Mouse (Mus musculus): Measurements from ENCODE around the gene Dab2ip. TPM values are rescaled to one million over a fixed set of nuclear protein-coding genes. Genes with fewer than 3 reads are reported as not detected.
A peak's percentile ranks its signal among the peaks of the same experiment; 100 is the strongest.

Gene Dab2ip
- polyA plus RNA-seq, 1 experiment from 2014 or later = 57.8 TPM

DNA sequence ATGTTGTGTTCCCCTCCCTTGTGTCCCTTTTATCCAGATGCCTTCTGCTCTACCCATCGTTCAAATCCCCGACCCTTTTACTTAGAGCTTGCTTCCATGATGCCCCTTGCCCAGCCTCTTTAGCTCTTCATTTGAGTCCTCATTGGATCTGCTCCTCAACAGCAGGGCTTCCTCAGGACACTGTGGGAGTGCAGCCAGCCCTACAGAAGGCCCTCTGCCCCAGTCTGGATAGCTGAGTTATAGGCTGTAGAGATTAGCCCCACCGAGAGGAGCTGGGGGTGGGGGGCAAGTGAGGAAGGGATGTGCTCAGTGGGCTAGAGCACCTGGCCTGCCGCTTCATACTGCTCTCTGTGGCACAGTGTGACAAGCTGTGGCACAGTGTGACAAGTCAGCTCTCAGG, 120.4 kb downstream of the Dab2ip start:
- peaks cover 97% of the 10 kb centered on the region for H3K4me1 ChIP-seq
- no peak for ATAC-seq (ENCODE audit: insufficient number of reproducible peaks, low FRiP score, low TSS enrichment, low read depth)
- no peaks in the 10 kb centered on the region for H3K27me3 ChIP-seq
- H3K9me3 ChIP-seq = no peaks in the 10 kb centered on the region
- no peak overlapping the region for H3K4me2 ChIP-seq
- H3K9ac ChIP-seq = no peak overlapping the region
- no peak overlapping the region for H3K4me3 ChIP-seq
- 44% methylated on average over 4 of the region's 4 CpGs for WGBS
- H3K27ac ChIP-seq = no peak overlapping the region
- H3K36me3 ChIP-seq = no peaks in the 10 kb centered on the region

DNA sequence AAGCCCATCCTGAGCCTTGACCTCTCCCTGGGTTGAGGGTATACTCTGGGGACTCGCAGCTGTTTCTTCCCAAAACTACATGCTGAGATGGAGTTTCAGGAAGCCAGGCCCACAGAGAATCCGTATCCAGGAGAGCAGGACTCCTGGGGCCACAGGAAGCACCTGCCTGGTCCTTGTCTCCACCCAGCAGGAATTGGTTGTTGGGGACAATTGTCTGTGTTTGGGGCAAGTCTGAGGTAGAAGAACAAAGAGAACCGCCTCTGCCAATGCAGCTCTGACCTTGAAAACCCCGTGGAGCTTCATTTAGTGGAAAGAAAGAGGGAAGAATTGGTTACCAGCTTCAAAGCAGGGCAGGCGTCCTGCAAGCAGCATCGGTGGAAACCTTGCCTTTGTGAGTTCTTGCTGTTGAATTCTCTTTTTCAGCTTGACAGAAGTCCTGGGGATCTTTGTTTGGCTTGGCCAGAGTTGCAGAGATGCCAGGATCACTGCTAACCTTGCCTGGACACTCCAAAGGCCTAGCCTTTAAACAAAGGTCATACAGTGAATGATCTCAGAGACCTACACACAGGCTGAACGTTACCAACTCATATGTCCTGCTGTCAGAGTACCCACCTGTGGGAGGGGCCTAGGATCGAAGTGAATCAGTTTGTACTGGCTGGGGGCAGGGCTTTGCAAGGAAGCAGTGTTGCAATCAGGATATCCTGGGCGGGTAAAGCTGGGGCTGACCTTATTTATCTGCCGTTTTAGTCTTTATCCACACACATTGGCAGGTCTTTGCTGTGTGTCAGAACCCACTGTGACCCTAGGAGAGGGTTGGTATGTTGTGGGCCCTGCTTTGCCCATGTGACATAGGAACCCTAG, 122.0 kb downstream of the Dab2ip start:
- 33% methylated on average over 10 of the region's 10 CpGs for whole genome bisulfite sequencing
- ATAC-seq (ENCODE audit: insufficient number of reproducible peaks, low FRiP score, low TSS enrichment, low read depth) = no peak
- Histone ChIP-seq H3K27me3 (no peaks in the 10 kb centered on the region), H3K4me1 (peaks cover 95% of the 10 kb centered on the region), H3K27ac (peak overlapping the region; percentile 23; the same call in 1 of the 2 replicates), H3K4me2 (no peak overlapping the region), H3K36me3 (no peaks in the 10 kb centered on the region), H3K9ac (no peak overlapping the region), H3K9me3 (no peaks in the 10 kb centered on the region), H3K4me3 (no peak overlapping the region)

DNA sequence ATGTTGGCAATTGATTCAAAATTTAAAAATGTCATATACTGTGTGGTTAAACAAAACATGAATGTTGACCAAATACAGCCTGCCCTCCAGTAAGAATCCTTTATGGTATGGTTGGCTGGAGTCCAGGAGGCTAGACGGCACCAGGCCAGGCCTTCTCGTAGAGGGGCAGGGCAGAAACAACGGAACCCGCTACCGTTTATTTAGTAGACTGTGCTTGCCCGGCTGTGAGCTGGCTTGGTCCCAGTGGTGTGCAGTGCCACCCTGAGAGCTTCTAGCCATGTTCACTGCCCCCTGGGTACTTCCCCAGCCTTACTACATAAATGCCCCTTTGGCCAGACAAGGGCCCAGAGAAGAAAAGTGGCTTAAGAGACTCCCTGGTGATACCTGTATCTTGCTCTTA, 122.8 kb downstream of the Dab2ip start:
- H3K4me2 ChIP-seq = no peak overlapping the region
- 10% methylated on average over 6 of the region's 6 CpGs for WGBS

GRCm38 (mm10) chr2:35684005-35684404, 125.9 kb downstream of the Dab2ip start:
- no peaks in the 10 kb centered on the region for H3K36me3 ChIP-seq
- H3K4me1 ChIP-seq = peaks cover 94% of the 10 kb centered on the region
- no peak overlapping the region for H3K4me3 ChIP-seq
- H3K27me3 ChIP-seq = no peaks in the 10 kb centered on the region
- no peaks in the 10 kb centered on the region for H3K9me3 ChIP-seq
- WGBS = 36% methylated on average over 3 of the region's 3 CpGs
- no peak overlapping the region for H3K9ac ChIP-seq
- ATAC-seq (ENCODE audit: insufficient number of reproducible peaks, low FRiP score, low TSS enrichment, low read depth) = no peak
- H3K4me2 ChIP-seq = no peak overlapping the region
- H3K27ac ChIP-seq = no peak overlapping the region

More for the DNA sequence above, 122.8 kb downstream of the Dab2ip start:
- Histone ChIP-seq H3K36me3 (no peaks in the 10 kb centered on the region), H3K9ac (no peak overlapping the region), H3K9me3 (no peaks in the 10 kb centered on the region), H3K4me3 (no peak overlapping the region), H3K27me3 (no peaks in the 10 kb centered on the region), H3K27ac (peak overlapping the region; percentile 12; the same call in 1 of the 2 replicates), H3K4me1 (peaks cover 95% of the 10 kb centered on the region)
- no peak for ATAC-seq (ENCODE audit: insufficient number of reproducible peaks, low FRiP score, low TSS enrichment, low read depth)

GRCm38 (mm10) chr2:35684735-35685312, 126.8 kb downstream of the Dab2ip start:
- Histone ChIP-seq H3K9me3 (no peaks in the 10 kb centered on the region), H3K4me1 (peaks cover 94% of the 10 kb centered on the region), H3K4me2 (no peak overlapping the region), H3K4me3 (no peak overlapping the region), H3K36me3 (no peaks in the 10 kb centered on the region), H3K9ac (no peak overlapping the region), H3K27me3 (no peaks in the 10 kb centered on the region), H3K27ac (no peak overlapping the region)
- WGBS = 47% methylated on average over 9 of the region's 9 CpGs
- ATAC-seq (ENCODE audit: insufficient number of reproducible peaks, low FRiP score, low TSS enrichment, low read depth) = no peak

DNA sequence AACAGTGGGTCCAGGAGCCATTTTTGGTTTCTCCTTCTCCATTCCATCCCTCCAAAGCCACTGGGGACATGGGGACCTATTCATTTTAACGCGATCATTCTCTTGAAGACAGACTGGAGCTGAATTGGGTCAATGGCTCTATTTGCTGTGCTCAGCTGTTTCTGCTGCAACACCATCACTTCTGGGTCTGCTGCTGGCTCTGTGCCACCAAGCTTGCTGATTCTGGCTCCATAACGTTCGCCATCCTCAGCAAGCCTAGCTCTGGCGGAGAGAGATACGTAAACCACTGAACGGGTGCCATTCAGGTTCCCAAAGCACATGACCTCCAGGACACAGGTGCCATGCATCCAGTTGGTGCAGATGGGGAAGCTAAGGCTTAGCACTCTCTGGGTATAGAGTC, 128.0 kb downstream of the Dab2ip start:
- no peak for ATAC-seq (ENCODE audit: insufficient number of reproducible peaks, low FRiP score, low TSS enrichment, low read depth)
- 71% methylated on average over 7 of the region's 7 CpGs for WGBS
- Histone ChIP-seq H3K4me2 (no peak overlapping the region), H3K27ac (no peak overlapping the region), H3K4me3 (no peak overlapping the region), H3K27me3 (no peaks in the 10 kb centered on the region), H3K36me3 (no peaks in the 10 kb centered on the region), H3K4me1 (peaks cover 94% of the 10 kb centered on the region), H3K9ac (no peak overlapping the region), H3K9me3 (no peaks in the 10 kb centered on the region)

GRCm38 (mm10) chr2:35687557-35688070, 129.5 kb downstream of the Dab2ip start:
- H3K9me3 ChIP-seq = no peaks in the 10 kb centered on the region
- H3K36me3 ChIP-seq = no peaks in the 10 kb centered on the region
- no peak for ATAC-seq (ENCODE audit: insufficient number of reproducible peaks, low FRiP score, low TSS enrichment, low read depth)
- peaks cover 97% of the 10 kb centered on the region for H3K4me1 ChIP-seq
- no peak overlapping the region for H3K4me2 ChIP-seq
- H3K27ac ChIP-seq = peak overlapping the region; percentile 63
- no peak overlapping the region for H3K9ac ChIP-seq
- 54% methylated on average over 5 of the region's 5 CpGs for WGBS
- H3K4me3 ChIP-seq = no peak overlapping the region
- H3K27me3 ChIP-seq = no peaks in the 10 kb centered on the region

- peak overlapping the region; percentile 63 for H3K27ac ChIP-seq
- no peak overlapping the region for H3K4me3 ChIP-seq
- H3K9me3 ChIP-seq = no peaks in the 10 kb centered on the region
- no peak overlapping the region for H3K9ac ChIP-seq
- 51% methylated on average over 4 of the region's 4 CpGs for WGBS
- H3K4me2 ChIP-seq = no peak overlapping the region
- H3K4me1 ChIP-seq = peaks cover 97% of the 10 kb centered on the region
- no peaks in the 10 kb centered on the region for H3K36me3 ChIP-seq
- ATAC-seq (ENCODE audit: insufficient number of reproducible peaks, low FRiP score, low TSS enrichment, low read depth) = no peak
- H3K27me3 ChIP-seq = no peaks in the 10 kb centered on the region
These were observed 130.1 kb downstream of the Dab2ip start for GRCm38 (mm10) chr2:35688121-35688520.

- H3K4me3 ChIP-seq = no peak overlapping the region
These were observed 130.5 kb downstream of the Dab2ip start for GRCm38 (mm10) chr2:35688581-35688980.

DNA sequence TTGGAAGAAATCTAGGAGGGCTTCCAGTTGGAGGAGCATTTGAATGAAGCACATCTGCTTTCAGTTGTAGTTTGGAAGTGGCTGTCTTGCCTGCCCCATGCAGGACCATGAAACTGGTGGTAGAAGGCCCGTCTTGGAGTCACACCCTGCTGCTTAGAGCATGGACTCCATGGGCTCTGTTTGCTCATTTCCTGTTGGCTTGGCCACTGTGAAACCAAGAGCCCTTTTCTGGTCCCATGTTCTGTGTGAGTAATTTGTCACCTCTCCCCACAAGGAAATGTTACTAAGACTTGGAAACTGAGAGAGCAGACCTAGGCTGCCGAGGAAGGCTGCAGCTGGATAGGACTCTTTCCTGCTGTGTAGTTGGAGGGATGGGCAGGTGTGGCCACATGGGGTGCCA, 131.8 kb downstream of the Dab2ip start:
- H3K4me2 ChIP-seq = no peak overlapping the region
- H3K4me3 ChIP-seq = no peak overlapping the region
- peak overlapping the region; percentile 69 for H3K27ac ChIP-seq
- no peak for ATAC-seq (ENCODE audit: insufficient number of reproducible peaks, low FRiP score, low TSS enrichment, low read depth)
- 45% methylated on average over 2 of the region's 2 CpGs for WGBS
- H3K9me3 ChIP-seq = no peaks in the 10 kb centered on the region
- H3K36me3 ChIP-seq = no peaks in the 10 kb centered on the region
- no peaks in the 10 kb centered on the region for H3K27me3 ChIP-seq
- H3K4me1 ChIP-seq = peaks cover 97% of the 10 kb centered on the region
- H3K9ac ChIP-seq = no peak overlapping the region

More at GRCm38 (mm10) chr2:35688581-35688980, 130.5 kb downstream of the Dab2ip start:
- WGBS = 91% methylated on average over 5 of the region's 5 CpGs
- H3K4me2 ChIP-seq = no peak overlapping the region
- H3K4me1 ChIP-seq = peaks cover 96% of the 10 kb centered on the region
- no peak overlapping the region for H3K9ac ChIP-seq
- no peak for ATAC-seq (ENCODE audit: insufficient number of reproducible peaks, low FRiP score, low TSS enrichment, low read depth)
- no peaks in the 10 kb centered on the region for H3K36me3 ChIP-seq
- H3K27me3 ChIP-seq = no peaks in the 10 kb centered on the region
- no peaks in the 10 kb centered on the region for H3K9me3 ChIP-seq
- H3K27ac ChIP-seq = no peak overlapping the region

DNA sequence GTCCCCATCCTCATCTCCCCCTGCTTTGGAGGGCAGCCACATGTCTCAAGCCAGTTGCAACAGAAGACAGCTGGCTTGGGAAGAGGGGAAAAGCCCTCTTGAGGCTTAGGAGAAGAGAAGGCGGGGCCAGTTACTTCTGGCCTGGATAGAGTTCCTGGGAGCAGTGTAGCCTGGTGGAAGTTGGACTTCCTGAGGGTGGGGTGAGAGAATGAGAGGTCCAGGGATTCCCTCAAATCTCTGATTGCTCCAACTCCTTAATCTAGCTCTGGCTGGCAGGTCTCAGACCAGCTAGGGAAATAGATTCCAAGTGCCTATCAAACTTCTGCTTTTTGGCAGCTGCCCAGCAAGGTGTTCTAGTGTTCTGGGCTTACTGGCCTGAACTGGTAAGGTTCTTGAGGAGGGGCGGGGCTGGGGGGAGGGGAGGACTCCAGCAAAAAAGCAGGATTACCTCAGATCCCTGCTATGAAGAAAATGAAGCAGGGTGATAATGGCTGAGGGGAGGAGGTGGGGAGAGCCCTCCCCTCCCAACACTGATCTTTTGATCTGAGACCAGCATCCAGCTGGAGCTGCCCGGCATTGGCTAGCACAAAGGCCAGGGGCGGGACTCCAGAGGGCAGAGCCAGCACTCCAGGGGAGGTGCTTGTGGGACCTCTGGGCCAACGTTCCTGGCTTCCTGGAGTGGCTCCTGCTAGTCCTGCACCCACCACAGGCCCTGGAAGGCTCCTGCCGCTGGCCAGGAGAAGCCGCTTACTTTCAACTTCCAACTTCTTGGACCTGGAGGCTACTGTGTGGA, 133.4 kb downstream of the Dab2ip start:
- Histone ChIP-seq H3K27ac (peak overlapping the region; percentile 69), H3K36me3 (no peaks in the 10 kb centered on the region), H3K9me3 (no peaks in the 10 kb centered on the region), H3K9ac (no peak overlapping the region), H3K27me3 (no peaks in the 10 kb centered on the region), H3K4me1 (peaks cover 97% of the 10 kb centered on the region), H3K4me3 (no peak overlapping the region), H3K4me2 (no peak overlapping the region)
- ATAC-seq (ENCODE audit: insufficient number of reproducible peaks, low FRiP score, low TSS enrichment, low read depth) = peak; percentile 20; the same call in 1 of the 2 replicates
- 19% methylated on average over 7 of the region's 7 CpGs for WGBS
